Comparison of ENCODE assay signal across 8 mouse cellular contexts in the genomic region with DNA sequence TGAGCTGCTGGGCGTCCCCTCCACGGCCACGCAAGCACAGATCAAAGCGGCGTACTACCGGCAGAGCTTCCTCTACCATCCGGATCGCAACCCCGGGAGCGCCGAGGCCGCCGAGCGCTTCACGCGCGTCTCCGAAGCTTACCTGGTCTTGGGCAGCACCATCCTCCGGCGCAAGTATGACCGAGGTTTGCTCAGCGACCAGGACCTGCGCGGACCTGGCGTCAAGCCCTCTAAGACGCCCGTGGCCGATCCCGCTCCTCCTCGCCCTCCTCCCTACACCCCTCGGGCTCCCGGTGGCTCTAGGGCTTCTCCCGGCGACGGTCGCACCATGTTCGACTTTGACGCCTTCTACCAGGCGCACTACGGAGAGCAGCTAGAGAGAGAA. TPM values are rescaled to one million over a fixed set of nuclear protein-coding genes. Genes with fewer than 3 reads are reported as not detected.
DNase-seq lines count a peak whose midpoint lies in the region; ATAC-seq and TF ChIP-seq lines count a peak whose summit lies in the region.

No protein-coding gene starts in this region.

- no peak for TF ChIP-seq POLR2A in embryonic fibroblast, embryonic 13.5 days (IDR thresholded peaks at IDR 0.05; ENCODE audit: low read depth, low read length)

- H3K27ac ChIP-seq in lung, postnatal 0 days (ENCODE audit: low read length): peak overlapping the region; percentile 68
- H3K27ac ChIP-seq in embryonic fibroblast, embryonic 13.5 days (ENCODE audit: insufficient read depth, low read length): no peak overlapping the region
- H3K27ac ChIP-seq in intestine, postnatal 0 days (ENCODE audit: low read depth, low read length): peak overlapping the region; percentile 69
- peak overlapping the region; percentile 74 for H3K27ac ChIP-seq in neural tube, embryonic 13.5 days (replicated peaks)

- no peak for TF ChIP-seq CTCF in lung, postnatal 0 days (IDR thresholded peaks at IDR 0.05)
- TF ChIP-seq CTCF in embryonic fibroblast, embryonic 13.5 days (IDR thresholded peaks at IDR 0.05; ENCODE audit: borderline replicate concordance, insufficient read depth, low read length): no peak
- TF ChIP-seq CTCF in intestine, postnatal 0 days (IDR thresholded peaks at IDR 0.05; ENCODE audit: low read depth): no peak

- no peaks in the 10 kb centered on the region for H3K9me3 ChIP-seq in lung, postnatal 0 days (ENCODE audit: low read length)
- no peaks in the 10 kb centered on the region for H3K9me3 ChIP-seq in intestine, postnatal 0 days (ENCODE audit: control insufficient read depth)
- H3K9me3 ChIP-seq in neural tube, embryonic 13.5 days: no peaks in the 10 kb centered on the region

- H3K4me1 ChIP-seq in lung, postnatal 0 days (ENCODE audit: insufficient read depth, low read depth, low read length): no peaks in the 10 kb centered on the region
- no peaks in the 10 kb centered on the region for H3K4me1 ChIP-seq in embryonic fibroblast, embryonic 13.5 days (ENCODE audit: control insufficient read depth, insufficient read depth, low read length)
- H3K4me1 ChIP-seq in intestine, postnatal 0 days (replicated peaks; ENCODE audit: control insufficient read depth, insufficient read depth, low read length): 0 out of 2 replicates have a peak, but pooled peaks cover 2% of the 10 kb centered on the region
- H3K4me1 ChIP-seq in neural tube, embryonic 13.5 days (replicated peaks): peaks cover 27% of the 10 kb centered on the region

- H3K36me3 ChIP-seq in lung, postnatal 0 days (ENCODE audit: insufficient read depth, low read length): peaks cover 13% of the 10 kb centered on the region
- H3K36me3 ChIP-seq in intestine, postnatal 0 days (ENCODE audit: control insufficient read depth, insufficient read depth): peaks cover 17% of the 10 kb centered on the region
- H3K36me3 ChIP-seq in neural tube, embryonic 13.5 days: peaks cover 42% of the 10 kb centered on the region

- peak; percentile 52 for ATAC-seq in lung, postnatal 0 days
- peak; percentile 45 for ATAC-seq in intestine, postnatal 0 days
- peak; percentile 47 for ATAC-seq in neural tube, embryonic 13.5 days (ENCODE audit: low read depth)

- H3K4me2 ChIP-seq in lung, postnatal 0 days (replicated peaks; ENCODE audit: low read depth, low read length): peak overlapping the region; percentile 98
- peak overlapping the region; percentile 99 for H3K4me2 ChIP-seq in intestine, postnatal 0 days (replicated peaks; ENCODE audit: low read depth)
- peak overlapping the region; percentile 95 for H3K4me2 ChIP-seq in neural tube, embryonic 13.5 days

- peak; percentile 23 for DNase-seq in lung, postnatal 0 days (ENCODE audit: low spot score)
- DNase-seq in lung, postnatal 36 days: no peak
- DNase-seq in cerebellum, adult 9-10 months: no peak
- no peak for DNase-seq in adrenal gland, adult 8-10 months
- DNase-seq in embryo, embryonic 10 days (ENCODE audit: low spot score): no peak

- no peaks in the 10 kb centered on the region for H3K27me3 ChIP-seq in lung, postnatal 0 days (replicated peaks; ENCODE audit: insufficient read depth, low read length)
- H3K27me3 ChIP-seq in intestine, postnatal 0 days (replicated peaks; ENCODE audit: control insufficient read depth, insufficient read depth, low read length): no peaks in the 10 kb centered on the region
- H3K27me3 ChIP-seq in neural tube, embryonic 13.5 days: no peaks in the 10 kb centered on the region

- peak overlapping the region; percentile 87 for H3K9ac ChIP-seq in lung, postnatal 0 days (replicated peaks; ENCODE audit: low read depth)
- H3K9ac ChIP-seq in intestine, postnatal 0 days (ENCODE audit: low read depth, low read length): peak overlapping the region; percentile 87
- peak overlapping the region; percentile 87 for H3K9ac ChIP-seq in neural tube, embryonic 13.5 days

- TF ChIP-seq EP300 in lung, postnatal 0 days (IDR thresholded peaks at IDR 0.05): no peak

- H3K4me3 ChIP-seq in lung, postnatal 0 days (ENCODE audit: low read depth, low read length): peak overlapping the region; percentile 93
- peak overlapping the region; percentile 89 for H3K4me3 ChIP-seq in embryonic fibroblast, embryonic 13.5 days (ENCODE audit: insufficient read depth, low read length)
- peak overlapping the region; percentile 96 for H3K4me3 ChIP-seq in intestine, postnatal 0 days (ENCODE audit: low read depth, low read length)
- peak overlapping the region; percentile 97 for H3K4me3 ChIP-seq in neural tube, embryonic 13.5 days

- 1% methylated on average over 34 of the region's 40 CpGs for WGBS in lung, postnatal 0 days
- under 1% methylated on average over 40 of the region's 40 CpGs for WGBS in intestine, postnatal 0 days
- 0% methylated on average over 40 of the region's 40 CpGs for WGBS in neural tube, embryonic 13.5 days

RNA-seq across cellular contexts. Expression of gene Dnajc30, which starts 0.4 kb away (rescaled TPM):
- 28.0 and 28.8 TPM in 2 replicates for polyA plus RNA-seq in lung, postnatal 0 days (2015; fragmentation: Nextera tagmentation; extraction: Ambion mirVana)
- polyA plus RNA-seq in embryonic fibroblast, embryonic 13.5 days (2011; ENCODE audit: insufficient read length, low read depth, missing spikeins): 15.2 and 18.1 TPM in 2 replicates
- polyA plus RNA-seq in intestine, postnatal 0 days (2015; fragmentation: Nextera tagmentation; extraction: Ambion mirVana): 35.9 and 40.7 TPM in 2 replicates
- 35.5 and 37.1 TPM in 2 replicates for polyA plus RNA-seq in neural tube, embryonic 13.5 days (2015; fragmentation: Nextera tagmentation; extraction: Ambion mirVana)
- 10 to 100 TPM; 35.8 to 42.0 (median 38.7) TPM for total RNA-seq in adrenal gland, adult 8-10 months (2022)

RNA-seq across cellular contexts. Expression of gene Bud23, which starts 0.4 kb away (rescaled TPM):
- 52.2 and 53.1 TPM in 2 replicates for polyA plus RNA-seq in lung, postnatal 0 days (2015; fragmentation: Nextera tagmentation; extraction: Ambion mirVana)
- 38.0 and 49.6 TPM in 2 replicates for polyA plus RNA-seq in embryonic fibroblast, embryonic 13.5 days (2011; ENCODE audit: insufficient read length, low read depth, missing spikeins)
- polyA plus RNA-seq in intestine, postnatal 0 days (2015; fragmentation: Nextera tagmentation; extraction: Ambion mirVana): 40.0 and 40.6 TPM in 2 replicates
- polyA plus RNA-seq in neural tube, embryonic 13.5 days (2015; fragmentation: Nextera tagmentation; extraction: Ambion mirVana): 83.0 and 93.7 TPM in 2 replicates
- 10 to 100 TPM; 54.5 to 56.7 (median 55.8) TPM for total RNA-seq in adrenal gland, adult 8-10 months (2022)

RNA-seq across cellular contexts. Expression of gene Vps37d, which starts 13.7 kb away (rescaled TPM):
- 4.0 and 4.4 TPM in 2 replicates for polyA plus RNA-seq in lung, postnatal 0 days (2015; fragmentation: Nextera tagmentation; extraction: Ambion mirVana)
- polyA plus RNA-seq in embryonic fibroblast, embryonic 13.5 days (2011; ENCODE audit: insufficient read length, low read depth, missing spikeins): 3.0 and 4.0 TPM in 2 replicates
- 2.5 and 2.9 TPM in 2 replicates for polyA plus RNA-seq in intestine, postnatal 0 days (2015; fragmentation: Nextera tagmentation; extraction: Ambion mirVana)
- polyA plus RNA-seq in neural tube, embryonic 13.5 days (2015; fragmentation: Nextera tagmentation; extraction: Ambion mirVana): 26.3 and 31.7 TPM in 2 replicates
- total RNA-seq in adrenal gland, adult 8-10 months (2022): 1 to 10 TPM; 2.2 to 6.5 (median 4.8) TPM

RNA-seq across cellular contexts. Expression of gene Mlxipl, which starts 25.3 kb away (rescaled TPM):
- polyA plus RNA-seq in lung, postnatal 0 days (2015; fragmentation: Nextera tagmentation; extraction: Ambion mirVana): 0.70 and 0.96 TPM in 2 replicates
- not detected in 2 replicates for polyA plus RNA-seq in embryonic fibroblast, embryonic 13.5 days (2011; ENCODE audit: insufficient read length, low read depth, missing spikeins)
- polyA plus RNA-seq in intestine, postnatal 0 days (2015; fragmentation: Nextera tagmentation; extraction: Ambion mirVana): 13.7 and 16.2 TPM in 2 replicates
- polyA plus RNA-seq in neural tube, embryonic 13.5 days (2015; fragmentation: Nextera tagmentation; extraction: Ambion mirVana): 0.56 and 1.2 TPM in 2 replicates
- 10 to 100 TPM; 33.6 to 42.9 (median 37.8) TPM for total RNA-seq in adrenal gland, adult 8-10 months (2022)

RNA-seq across cellular contexts. Expression of gene Stx1a, which starts 41.1 kb away (rescaled TPM):
- 5.5 and 5.8 TPM in 2 replicates for polyA plus RNA-seq in lung, postnatal 0 days (2015; fragmentation: Nextera tagmentation; extraction: Ambion mirVana)
- 6.9 and 10.2 TPM in 2 replicates for polyA plus RNA-seq in embryonic fibroblast, embryonic 13.5 days (2011; ENCODE audit: insufficient read length, low read depth, missing spikeins)
- 5.6 and 6.5 TPM in 2 replicates for polyA plus RNA-seq in intestine, postnatal 0 days (2015; fragmentation: Nextera tagmentation; extraction: Ambion mirVana)
- 76.8 and 90.9 TPM in 2 replicates for polyA plus RNA-seq in neural tube, embryonic 13.5 days (2015; fragmentation: Nextera tagmentation; extraction: Ambion mirVana)
- 10 to 100 TPM in 3 of 4 experiments, 1 to 10 TPM in 1; 4.9 to 15.9 (median 12.1) TPM for total RNA-seq in adrenal gland, adult 8-10 months (2022)
